Mouse (Mus musculus): ENCODE data around the gene Gvin1.
"Not testable (repeated sequence)": the region's sequence is repeated elsewhere in the genome, so short reads cannot be mapped to it uniquely, and the experiment has no call there.

The Gvin1 gene

GRCm38 (mm10) chr7:106215177-106215576, at the start of gene Gvin1:
Gvin1 (minus strand) TSS chr7:106215326.
- DNase-seq (ENCODE audit: low spot score in 2 of 2), result not testable (repeated sequence)

GRCm38 (mm10) chr7:106251844-106252517, 36.9 kb upstream of the Gvin1 start:
- DNase-seq (ENCODE audit: low spot score in 2 of 2), result no peak

GRCm38 (mm10) chr7:106248922-106249321, 33.8 kb upstream of the Gvin1 start:
- no peak for DNase-seq (ENCODE audit: low spot score in 2 of 2)

- DNase-seq (ENCODE audit: low spot score in 2 of 2), result no peak
Observed at GRCm38 (mm10) chr7:106248245-106248644, 33.1 kb upstream of the Gvin1 start.

GRCm38 (mm10) chr7:106245601-106246000, 30.5 kb upstream of the Gvin1 start:
- DNase-seq (ENCODE audit: low spot score in 2 of 2), result no peak

DNA sequence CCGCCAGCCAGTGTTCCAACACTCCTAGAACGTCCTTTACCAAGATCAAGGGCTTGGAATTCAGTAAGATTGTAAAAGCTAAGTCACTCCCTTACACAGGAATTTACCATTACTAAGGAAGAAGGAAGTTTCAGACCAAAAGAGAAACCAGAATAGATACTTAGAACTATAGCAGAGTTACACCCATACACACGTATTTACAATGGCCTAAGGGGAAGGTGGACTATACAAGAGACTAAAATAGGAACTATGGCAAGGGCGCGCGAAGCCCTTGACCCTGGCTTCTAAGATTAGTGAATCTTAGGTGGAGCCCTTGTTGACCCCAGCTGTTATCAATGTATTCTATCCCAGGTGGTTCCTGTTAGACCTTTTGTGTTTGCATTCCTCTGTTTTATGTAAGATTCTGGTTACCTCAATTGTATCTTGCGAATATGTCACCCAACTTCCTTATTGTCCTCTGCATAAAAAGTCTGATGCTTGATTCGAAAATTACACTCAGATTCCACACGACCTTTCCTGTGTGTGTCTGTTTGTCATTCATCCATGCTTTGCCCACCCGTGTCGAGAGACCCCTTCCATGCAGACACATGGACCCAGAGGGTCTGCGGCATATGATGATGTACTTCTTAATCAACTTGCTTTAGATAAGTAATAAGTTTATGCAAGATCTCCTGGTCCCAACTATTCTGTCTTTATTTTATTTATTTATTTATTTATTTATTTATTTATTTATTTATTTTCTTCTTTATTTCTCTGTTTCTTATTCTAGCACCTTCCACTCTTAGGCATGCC, 25.6 kb upstream of the Gvin1 start:
- DNase-seq (ENCODE audit: low spot score in 2 of 2), result not testable (repeated sequence)

GRCm38 (mm10) chr7:106237192-106237465, 22.0 kb upstream of the Gvin1 start:
- DNase-seq (ENCODE audit: low spot score in 2 of 2), result no peak

DNA sequence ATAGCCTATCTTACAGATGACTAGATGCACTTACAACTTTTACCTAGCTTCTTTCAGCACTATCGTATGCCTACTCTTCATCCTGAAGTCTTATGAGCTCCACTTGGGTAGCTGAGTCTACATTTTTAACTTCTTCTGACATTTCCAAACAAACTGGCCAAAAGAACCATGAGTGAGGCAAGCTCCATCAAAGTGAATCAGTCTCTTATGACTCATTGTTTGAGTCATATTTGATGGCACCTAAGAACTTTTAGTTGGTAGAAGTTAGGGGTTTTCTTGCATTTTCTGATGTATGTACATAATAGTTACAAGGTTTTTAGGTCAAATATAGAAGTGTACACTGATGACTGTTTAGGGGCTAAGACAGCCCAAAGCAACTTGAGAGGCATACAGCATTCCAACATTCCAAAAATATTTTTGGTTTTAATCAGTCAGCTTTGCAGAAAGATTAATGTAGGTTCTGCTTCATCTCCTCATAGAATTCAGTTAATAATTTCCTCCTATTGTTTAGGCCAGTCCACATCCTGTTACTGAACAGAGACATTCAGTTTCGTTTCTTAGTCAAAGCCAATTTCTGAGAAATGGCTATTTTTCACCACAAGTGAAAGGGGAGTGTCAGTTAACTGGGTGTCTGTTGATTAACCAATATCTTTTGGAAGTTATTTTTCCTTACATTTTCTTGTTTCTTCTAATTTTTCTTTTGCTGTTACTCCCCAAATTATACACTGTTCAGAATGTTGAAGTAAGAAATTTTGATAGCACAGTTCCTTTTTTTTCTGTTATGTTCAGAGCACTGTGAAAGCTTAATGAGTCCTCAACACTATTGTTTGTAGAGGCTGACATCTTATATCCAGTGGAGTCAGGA, 21.4 kb upstream of the Gvin1 start:
- DNase-seq (ENCODE audit: low spot score in 2 of 2), result no peak

DNA sequence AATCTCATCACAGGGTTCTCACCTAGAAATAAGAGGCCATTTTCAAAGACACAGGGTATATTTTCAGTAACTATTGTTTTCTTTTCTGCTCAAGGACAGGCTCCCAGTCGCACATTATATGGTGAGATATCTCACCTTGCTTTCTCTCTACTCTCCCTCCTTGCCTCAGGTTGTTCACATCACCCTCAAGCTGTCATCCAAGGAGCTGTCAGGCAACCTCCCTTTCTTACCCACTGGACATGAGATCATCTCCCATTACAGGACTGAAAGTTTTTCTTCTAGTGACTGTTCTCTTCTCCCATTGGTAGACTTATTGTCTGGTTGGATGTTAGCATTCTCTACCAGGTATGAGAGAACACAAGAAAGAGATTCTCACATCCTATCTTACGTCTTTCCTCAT, 20.5 kb upstream of the Gvin1 start:
- no peak for DNase-seq (ENCODE audit: low spot score in 2 of 2)

- not testable (repeated sequence) for DNase-seq (ENCODE audit: low spot score in 2 of 2)
Observed at GRCm38 (mm10) chr7:106215910-106216309, 784 bp upstream of the Gvin1 start.

DNA sequence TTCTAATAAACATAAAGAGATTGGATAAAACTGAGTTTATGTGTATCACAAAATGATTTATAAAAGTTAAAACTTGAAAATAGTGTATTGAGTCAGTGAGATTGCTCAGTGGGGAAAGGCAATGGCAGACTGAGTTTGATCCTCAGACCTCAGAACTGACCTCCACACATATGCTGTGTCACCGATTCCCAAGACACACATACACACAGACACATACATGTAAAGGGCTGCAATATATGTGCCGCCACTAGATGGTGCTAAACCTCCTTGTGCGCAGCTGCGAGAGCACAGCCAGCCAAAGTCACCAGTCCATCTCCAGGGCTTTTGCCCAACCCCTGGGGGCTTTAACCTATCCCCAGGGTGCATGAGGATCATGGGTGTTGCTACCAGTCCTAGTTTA, 1.4 kb downstream of the Gvin1 start:
- DNase-seq (ENCODE audit: low spot score in 2 of 2), result not testable (repeated sequence)

GRCm38 (mm10) chr7:106206630-106207029, 8.5 kb downstream of the Gvin1 start:
- DNase-seq (ENCODE audit: low spot score in 2 of 2), result not testable (repeated sequence)

DNA sequence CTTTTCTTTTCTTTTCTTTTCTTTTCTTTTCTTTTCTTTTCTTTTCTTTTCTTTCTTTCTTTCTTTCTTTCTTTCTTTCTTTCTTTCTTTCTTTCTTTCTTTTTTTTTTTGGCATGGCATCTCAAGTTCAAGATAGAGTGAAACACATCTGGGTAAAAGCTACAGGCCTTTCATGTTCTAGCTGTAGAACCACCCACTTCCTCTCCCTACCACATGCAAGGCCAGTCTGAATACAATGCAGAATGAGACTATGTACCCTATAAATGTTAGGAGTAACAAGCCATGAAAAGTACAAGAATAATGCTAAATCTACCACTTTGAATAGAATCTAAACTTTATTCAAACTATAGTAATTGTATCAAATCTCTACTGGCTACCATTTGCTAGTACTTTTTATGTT, 38.1 kb downstream of the Gvin1 start:
- not testable (repeated sequence) for DNase-seq (ENCODE audit: low spot score in 2 of 2)

GRCm38 (mm10) chr7:106145013-106145754, 69.9 kb downstream of the Gvin1 start:
- DNase-seq (ENCODE audit: low spot score in 2 of 2), result not testable (repeated sequence)

DNA sequence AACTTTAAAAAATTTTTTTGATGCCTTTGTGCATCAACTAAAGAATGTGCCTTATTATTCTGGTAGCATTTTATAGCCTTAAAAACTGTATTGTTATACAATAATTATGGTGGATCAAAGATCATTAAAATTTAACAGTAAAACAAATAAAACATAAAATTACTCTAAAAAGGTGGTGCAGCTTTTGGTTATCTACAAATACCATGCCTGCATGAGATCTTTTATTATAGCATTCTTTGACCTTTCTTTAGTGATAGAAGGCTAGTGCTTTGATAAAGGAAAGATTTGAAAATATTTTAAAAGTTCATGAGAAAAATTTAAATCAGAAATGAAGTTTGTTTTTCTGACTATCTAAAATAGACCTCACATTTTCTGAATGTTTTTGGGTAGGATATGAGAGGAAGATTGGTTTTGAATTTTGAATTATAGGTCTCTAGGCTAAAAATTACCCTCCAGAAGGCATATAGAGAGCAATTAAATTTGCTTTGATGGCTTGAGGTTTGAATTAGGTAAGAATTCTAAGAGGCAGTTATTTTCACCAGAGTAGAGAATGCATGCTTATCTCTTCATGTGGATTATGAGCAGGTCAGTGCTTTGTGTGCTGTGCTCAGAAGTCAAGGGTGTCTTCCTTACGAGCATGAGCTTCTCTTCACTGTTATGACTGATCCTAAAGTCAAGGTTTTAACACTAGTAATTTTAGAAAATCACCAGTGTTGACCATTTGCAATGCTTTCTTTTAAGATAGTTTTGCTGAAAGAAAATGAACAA, 73.8 kb downstream of the Gvin1 start:
- DNase-seq (ENCODE audit: low spot score in 2 of 2), result not testable (repeated sequence)

DNA sequence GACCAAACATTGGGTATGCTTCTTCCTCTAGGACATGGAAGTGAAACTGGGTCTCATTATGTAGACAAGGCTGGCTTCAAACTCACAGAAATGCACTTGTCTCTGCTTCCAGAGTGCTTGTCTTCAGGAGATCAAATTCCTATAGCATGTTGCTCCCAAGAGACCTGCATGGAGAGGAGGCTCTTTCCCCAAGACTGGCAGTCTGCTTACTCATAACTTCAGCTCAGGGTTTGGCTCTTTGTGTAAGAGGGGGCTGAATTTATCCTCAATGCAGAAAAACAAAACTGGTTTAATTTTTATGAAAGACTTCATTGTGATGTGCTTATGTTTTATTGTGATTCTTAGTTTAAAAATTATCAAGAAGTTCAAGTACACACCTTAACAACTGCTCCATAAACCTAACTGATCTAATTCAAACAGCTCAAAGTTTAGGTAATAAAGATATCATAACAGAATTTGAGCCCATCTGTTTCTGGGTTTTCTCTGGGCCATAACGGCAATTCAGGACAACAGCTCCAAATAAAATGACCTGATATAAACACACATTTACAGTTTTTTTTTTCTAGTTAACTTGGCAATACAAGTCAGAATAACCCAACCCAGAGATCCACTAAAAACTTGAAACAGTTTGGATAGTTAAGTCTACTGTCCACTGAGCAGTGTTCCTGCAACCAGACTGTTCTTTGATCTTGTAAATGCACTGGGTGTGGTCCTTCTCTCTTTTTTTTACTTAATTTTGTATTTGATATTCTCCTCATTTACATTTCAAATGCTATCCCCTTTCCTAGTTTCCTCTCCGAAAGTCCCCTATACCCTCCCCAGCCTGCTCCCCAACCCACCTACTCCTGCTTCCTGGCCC, 97.8 kb downstream of the Gvin1 start:
- DNase-seq (ENCODE audit: low spot score in 2 of 2), result not testable (repeated sequence)

Data from frontal cortex, postnatal 14 days (tissue).